Mouse (Mus musculus) heart, embryonic 11.5 days (tissue): ENCODE data around the gene Sema3f. TPM values are rescaled to one million over a fixed set of nuclear protein-coding genes. Genes with fewer than 3 reads are reported as not detected.
A peak's percentile ranks its signal among the peaks of the same experiment; 100 is the strongest.

Experiments used
- ATAC-seq: fragments of 200-750 bp; cut with Nextera tagmentation; replicated peaks from 2 replicates; pipeline ENCODE4 v1.8.0; 2017; ENCODE audit warnings: moderate library complexity; ENCODE audit not compliant: insufficient number of reproducible peaks, low FRiP score, low TSS enrichment
- H3K27ac ChIP-seq: fragments of 300-500 bp; sonication (generic); 2 replicates; pipeline ENCODE4 v1.5.1; 2014; ENCODE audit warnings: mild to moderate bottlenecking, low read depth, low read length
- H3K27me3 ChIP-seq: fragments of 300-500 bp; sonication (generic); 2 replicates; pipeline ENCODE4 v1.6.1; 2014; ENCODE audit warnings: mild to moderate bottlenecking, low read length, mixed read lengths; ENCODE audit not compliant: control insufficient read depth, insufficient read depth
- H3K36me3 ChIP-seq: fragments of 300-500 bp; sonication (generic); 2 replicates; pipeline ENCODE4 v1.6.1; 2014; ENCODE audit warnings: mild to moderate bottlenecking, low read length, moderate library complexity, mixed read lengths; ENCODE audit not compliant: control insufficient read depth, insufficient read depth
- H3K4me1 ChIP-seq: fragments of 300-500 bp; sonication (generic); 2 replicates; pipeline ENCODE4 v1.6.1; 2014; ENCODE audit warnings: low read length; ENCODE audit not compliant: control insufficient read depth, insufficient read depth
- H3K4me2 ChIP-seq: fragments of 300-500 bp; sonication (generic); 2 replicates; pipeline ENCODE4 v1.6.1; 2014; ENCODE audit warnings: mild to moderate bottlenecking, moderate library complexity
- H3K4me3 ChIP-seq: fragments of 300-500 bp; sonication (generic); 2 replicates; pipeline ENCODE4 v1.5.1; 2014; ENCODE audit warnings: low read depth, low read length
- H3K9ac ChIP-seq: fragments of 300-500 bp; sonication (generic); 2 replicates; pipeline ENCODE4 v1.6.1; 2014; ENCODE audit warnings: mild to moderate bottlenecking, low read depth, low read length, moderate library complexity
- H3K9me3 ChIP-seq: fragments of 300-500 bp; sonication (generic); replicated peaks from 2 replicates; pipeline ENCODE4 v1.6.1; 2016; ENCODE audit warnings: low read length; ENCODE audit not compliant: control insufficient read depth
- WGBS: fragments of 180-500 bp; shearing (Covaris S2); extraction: QIAGEN DNeasy Blood & Tissue Kit; methylation state at CpG from one replicate; pipeline ENCODE4 v1.1.7; 2014; ENCODE audit not compliant: insufficient replicate concordance; 5-methylcytosine and 5-hydroxymethylcytosine counted together
- polyA plus RNA-seq: library from polyadenylated mRNA; unstranded; fragments of >200 nt; fragmentation: Nextera tagmentation; extraction: Ambion mirVana; gene quantifications from 2 replicates; pipeline ENCODE4 v1.2.1, GENCODE M21; 2014

Sema3f gene
- polyA plus RNA-seq, 1 experiment from 2014 or later = 4.6 TPM

- Histone ChIP-seq H3K4me3 (peak overlapping the region; percentile 97), H3K4me1 (peaks cover 60% of the 10 kb centered on the region), H3K4me2 (peak overlapping the region; percentile 100), H3K27me3 (no peaks in the 10 kb centered on the region), H3K36me3 (no peaks in the 10 kb centered on the region; the same call in 1 of the 2 replicates), H3K27ac (peak overlapping the region; percentile 90), H3K9ac (peak overlapping the region; percentile 94), H3K9me3 (no peaks in the 10 kb centered on the region)
- WGBS = 2% methylated on average over 15 of the region's 15 CpGs
- ATAC-seq = no peak
Observed at GRCm38 (mm10) chr9:107633661-107634405, 76.4 kb downstream of the Sema3f start.

DNA sequence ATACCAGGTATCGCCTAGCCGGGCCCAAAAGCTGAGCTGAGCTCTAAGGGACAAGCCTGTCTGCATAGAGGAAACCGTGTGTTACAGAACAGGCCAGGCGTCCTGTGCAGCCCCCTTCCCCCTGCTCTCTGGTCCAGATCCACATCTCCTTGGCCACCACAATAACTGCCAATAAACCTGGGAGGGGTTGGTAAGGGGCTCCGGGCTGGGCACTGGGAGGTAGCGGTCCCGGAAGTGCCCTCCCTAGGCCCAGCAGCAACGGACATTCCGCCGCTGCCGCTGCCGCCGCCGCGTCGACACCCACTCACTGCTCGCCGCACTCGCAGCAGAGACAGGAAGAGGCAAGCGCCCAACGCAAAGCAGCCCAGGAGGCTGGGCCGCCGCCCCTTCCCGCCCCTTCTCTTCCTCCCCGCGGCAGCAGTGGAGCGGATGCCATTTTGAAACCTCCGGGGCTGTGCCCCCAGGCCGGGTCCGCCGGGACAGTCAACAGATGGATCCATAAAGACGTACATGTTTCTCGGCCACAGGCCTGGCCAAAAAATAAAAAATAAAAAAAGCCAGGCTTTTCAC lies 77.1 kb downstream of the Sema3f start:
- Histone ChIP-seq H3K4me1 (peaks cover 66% of the 10 kb centered on the region), H3K9me3 (no peaks in the 10 kb centered on the region), H3K36me3 (no peaks in the 10 kb centered on the region; the same call in 1 of the 2 replicates), H3K27me3 (no peaks in the 10 kb centered on the region), H3K4me3 (peak overlapping the region; percentile 97), H3K9ac (peak overlapping the region; percentile 94), H3K4me2 (peak overlapping the region; percentile 100), H3K27ac (peak overlapping the region; percentile 90)
- WGBS = 2% methylated on average over 33 of the region's 33 CpGs
- ATAC-seq = peak; percentile 32

GRCm38 (mm10) chr9:107632478-107632877 lies 77.8 kb downstream of the Sema3f start:
- H3K4me1 ChIP-seq = peaks cover 72% of the 10 kb centered on the region
- no peaks in the 10 kb centered on the region for H3K9me3 ChIP-seq
- ATAC-seq = no peak
- whole genome bisulfite sequencing = 74% methylated on average over 6 of the region's 6 CpGs
- no peaks in the 10 kb centered on the region for H3K27me3 ChIP-seq
- no peaks in the 10 kb centered on the region; the same call in 1 of the 2 replicates for H3K36me3 ChIP-seq
- peak overlapping the region; percentile 100 for H3K4me2 ChIP-seq
- H3K27ac ChIP-seq = peak overlapping the region; percentile 90
- peak overlapping the region; percentile 94 for H3K9ac ChIP-seq
- peak overlapping the region; percentile 97 for H3K4me3 ChIP-seq

DNA sequence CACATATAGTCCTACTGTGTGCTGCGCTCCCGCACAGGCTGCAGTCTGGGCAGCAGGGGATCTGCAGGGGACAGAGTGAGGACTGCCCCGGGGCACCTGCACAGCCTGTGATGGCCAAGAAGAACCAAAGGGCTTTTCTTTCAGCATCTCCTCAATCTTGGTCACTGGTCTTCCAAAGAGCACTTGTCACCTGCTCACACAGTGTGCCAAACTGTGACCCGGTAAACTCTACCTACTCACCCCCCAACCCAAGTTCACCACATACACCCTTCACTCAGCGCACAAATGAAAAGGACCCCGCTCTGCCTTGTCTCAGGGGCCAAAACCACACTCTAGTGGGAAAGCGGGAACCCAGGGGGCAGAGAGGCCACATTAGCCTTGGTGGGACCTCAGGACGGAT lies 78.4 kb downstream of the Sema3f start:
- Histone ChIP-seq H3K9ac (peak overlapping the region; percentile 58), H3K4me3 (peak overlapping the region; percentile 97; the same call in 1 of the 2 replicates), H3K4me1 (peaks cover 72% of the 10 kb centered on the region), H3K27ac (peak overlapping the region; percentile 29; the same call in 1 of the 2 replicates), H3K9me3 (no peaks in the 10 kb centered on the region), H3K27me3 (no peaks in the 10 kb centered on the region), H3K36me3 (no peaks in the 10 kb centered on the region; the same call in 1 of the 2 replicates), H3K4me2 (peak overlapping the region; percentile 100)
- ATAC-seq = no peak
- 85% methylated on average over 8 of the region's 8 CpGs for WGBS

Other genes with a start within 250 kb of the Sema3f start
- gene Tmem115, start 176.5 kb downstream of the Sema3f start, polyA plus RNA-seq = 37.0 and 40.6 TPM in 2 replicates
- 16.6 and 21.9 TPM in 2 replicates for gene Cyb561d2, start 168.3 kb downstream of the Sema3f start, polyA plus RNA-seq
- 26.8 TPM in 2 replicates for gene Nprl2, start 168.2 kb downstream of the Sema3f start, polyA plus RNA-seq
- gene Zmynd10, start 163.2 kb downstream of the Sema3f start, polyA plus RNA-seq = not detected in 2 replicates
- 38.9 and 45.7 TPM in 2 replicates for gene Rassf1, start 158.9 kb downstream of the Sema3f start, polyA plus RNA-seq
- 60.4 and 63.3 TPM in 2 replicates for gene Tusc2, start 147.2 kb downstream of the Sema3f start, polyA plus RNA-seq
- 105 and 117 TPM in 2 replicates for gene Hyal2, start 142.5 kb downstream of the Sema3f start, polyA plus RNA-seq
- 3.4 and 3.5 TPM in 2 replicates for gene Hyal1, start 133.5 kb downstream of the Sema3f start, polyA plus RNA-seq
- 12.2 and 15.2 TPM in 2 replicates for gene Naa80, start 131.6 kb downstream of the Sema3f start, polyA plus RNA-seq
- 0.14 and 0.33 TPM in 2 replicates for gene Hyal3, start 129.7 kb downstream of the Sema3f start, polyA plus RNA-seq
- gene Ifrd2, start 122.8 kb downstream of the Sema3f start, polyA plus RNA-seq = 57.5 and 59.1 TPM in 2 replicates
- gene Sema3b, start 101.2 kb downstream of the Sema3f start, polyA plus RNA-seq = 5.1 and 5.3 TPM in 2 replicates
- gene Gnai2, start 75.1 kb downstream of the Sema3f start, polyA plus RNA-seq = 308 and 316 TPM in 2 replicates
- gene Slc38a3, start 40.9 kb downstream of the Sema3f start, polyA plus RNA-seq = 2.8 and 3.3 TPM in 2 replicates
- gene Gnat1, start 30.8 kb downstream of the Sema3f start, polyA plus RNA-seq = 0.42 and 1.2 TPM in 2 replicates
- 113 and 135 TPM in 2 replicates for gene Rbm5, start 60.5 kb upstream of the Sema3f start, polyA plus RNA-seq
- gene Rbm6, start 162.8 kb upstream of the Sema3f start, polyA plus RNA-seq = 46.0 and 51.3 TPM in 2 replicates
- gene Mon1a, start 177.7 kb upstream of the Sema3f start, polyA plus RNA-seq = 9.6 and 11.9 TPM in 2 replicates
- 1.3 and 1.6 TPM in 2 replicates for gene Mst1r, start 196.4 kb upstream of the Sema3f start, polyA plus RNA-seq
- not detected in 2 replicates for gene Actl11, start 218.0 kb upstream of the Sema3f start, polyA plus RNA-seq
- gene Camkv, start 225.2 kb upstream of the Sema3f start, polyA plus RNA-seq = 0.46 and 0.70 TPM in 2 replicates
- gene Traip, start 239.7 kb upstream of the Sema3f start, polyA plus RNA-seq = 14.5 and 16.7 TPM in 2 replicates